Mouse (Mus musculus) cerebellum, postnatal 14 days (tissue): ENCODE results near the gene Wars.

Source experiments
- DNase-seq, 2 experiments: peaks; one replicate each; pipeline ENCODE4 v3.0.0; 2021; ENCODE audit warnings: mixed read lengths in 2 of 2

Gene Wars

GRCm38 (mm10) chr12:108893715-108894431 lies at the start of gene Wars:
Wars (minus strand) TSS chr12:108894174.
- peak; percentile 96 to 97 for DNase-seq

- DNase-seq: no peak
Measured at GRCm38 (mm10) chr12:108942203-108942923, 48.4 kb upstream of the Wars start.

GRCm38 (mm10) chr12:108941282-108941681 lies 47.3 kb upstream of the Wars start:
- DNase-seq: no peak

- DNase-seq: no peak
Measured at GRCm38 (mm10) chr12:108940255-108940654, 46.3 kb upstream of the Wars start.

- no peak for DNase-seq
Measured at GRCm38 (mm10) chr12:108939317-108939716, 45.3 kb upstream of the Wars start.

DNA sequence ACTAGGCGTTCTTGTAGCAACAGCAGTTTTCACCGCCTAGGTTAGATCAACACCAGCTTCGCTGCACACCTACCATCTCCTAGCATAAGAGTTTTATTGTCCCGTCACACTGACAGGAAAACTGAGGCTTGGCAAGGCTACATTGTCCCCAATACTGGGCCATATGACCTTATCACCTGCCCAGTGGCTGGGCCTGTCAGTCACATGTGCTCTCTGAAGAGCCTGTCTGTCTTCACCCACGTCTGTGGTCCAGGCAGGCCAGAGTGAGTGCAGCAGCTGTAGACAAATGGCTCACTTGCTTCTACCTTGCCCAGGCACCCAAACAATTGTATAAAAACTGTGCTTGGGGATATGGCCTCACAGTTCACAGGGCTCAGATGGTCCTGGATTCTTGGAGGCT lies 44.9 kb upstream of the Wars start:
- DNase-seq: no peak

- no peak for DNase-seq
Measured at GRCm38 (mm10) chr12:108937506-108937905, 43.5 kb upstream of the Wars start.

DNA sequence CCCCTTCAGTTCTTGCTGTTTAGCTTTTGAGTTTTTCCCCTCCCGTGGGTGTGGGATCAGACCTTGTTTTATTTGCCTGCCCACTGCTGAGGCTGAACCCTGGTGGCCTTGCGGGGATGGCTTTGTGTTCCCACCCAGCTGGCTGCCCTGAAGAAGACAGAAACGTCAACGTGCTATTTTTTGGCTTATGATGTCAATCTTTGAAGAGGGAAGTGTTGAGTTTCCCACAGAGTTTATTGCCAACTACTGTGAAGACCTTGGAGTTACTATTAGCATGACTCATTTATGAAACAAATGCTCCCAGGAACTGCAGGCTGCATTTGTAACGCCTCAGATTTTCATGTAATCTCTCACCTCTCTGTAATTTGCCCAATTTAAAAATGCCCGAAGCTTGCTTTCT lies 42.9 kb upstream of the Wars start:
- DNase-seq: no peak

- DNase-seq: no peak
Measured at GRCm38 (mm10) chr12:108934231-108934630, 40.3 kb upstream of the Wars start.

GRCm38 (mm10) chr12:108932113-108932512 lies 38.1 kb upstream of the Wars start:
- DNase-seq: no peak

DNA sequence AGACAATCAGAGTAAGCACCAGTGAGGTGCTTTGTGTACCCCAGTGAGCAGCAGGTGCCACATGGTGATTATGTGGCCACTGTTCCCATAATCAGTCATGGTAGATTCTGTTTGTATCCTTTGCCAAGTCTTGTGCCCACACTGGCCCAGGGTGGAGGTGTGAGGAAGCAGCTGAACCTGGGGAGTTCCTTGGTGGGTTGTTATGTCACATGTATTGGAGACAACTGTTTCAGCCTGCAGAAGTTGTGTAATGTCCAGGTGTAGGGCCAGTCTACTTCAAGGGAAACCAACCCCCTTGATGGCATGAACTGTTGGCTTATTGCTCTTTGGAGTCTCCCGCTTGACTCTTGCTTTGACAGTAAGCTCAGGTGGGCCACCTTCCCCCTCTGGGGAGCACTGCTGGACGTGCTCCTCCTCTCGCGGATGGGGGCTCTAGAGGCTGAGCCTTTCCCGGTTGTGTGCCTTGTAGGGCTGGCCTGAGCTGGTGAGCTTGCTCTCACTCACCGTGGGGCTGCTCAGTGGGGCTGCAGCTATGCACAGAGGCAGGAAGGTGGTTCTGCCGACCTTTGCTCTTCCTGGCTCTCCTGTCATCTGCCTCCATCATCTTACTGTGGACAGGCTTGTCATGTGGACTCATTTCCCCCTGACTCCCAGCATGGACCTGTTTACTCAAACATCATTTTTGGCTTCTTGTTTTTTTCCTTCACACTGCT lies 37.5 kb upstream of the Wars start:
- no peak for DNase-seq

- DNase-seq: no peak
Measured at GRCm38 (mm10) chr12:108929475-108929874, 35.5 kb upstream of the Wars start.

DNA sequence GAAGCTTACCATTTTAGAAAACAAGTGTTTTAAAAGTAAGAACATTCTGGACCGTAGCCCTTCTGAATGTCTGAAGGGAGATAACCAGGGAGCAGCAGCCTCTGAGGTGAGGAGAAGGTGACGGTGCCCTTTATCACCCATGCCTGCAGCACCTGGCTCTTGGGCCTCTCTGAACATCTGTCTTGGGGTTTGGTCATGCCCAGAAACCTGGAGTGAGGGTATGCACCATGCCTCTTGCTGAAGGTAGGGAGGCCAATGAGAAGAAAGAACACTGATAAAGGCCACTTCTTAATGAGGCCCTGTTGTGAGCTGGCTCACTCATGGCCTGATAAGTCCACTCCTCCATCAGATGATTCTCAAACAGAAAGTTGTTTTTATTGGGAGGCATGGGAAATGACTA lies 34.3 kb upstream of the Wars start:
- no peak for DNase-seq

- no peak for DNase-seq
Measured at GRCm38 (mm10) chr12:108926606-108927111, 32.7 kb upstream of the Wars start.

- no peak for DNase-seq
Measured at GRCm38 (mm10) chr12:108918753-108919152, 24.8 kb upstream of the Wars start.

GRCm38 (mm10) chr12:108917509-108917908 lies 23.5 kb upstream of the Wars start:
- DNase-seq: no peak

DNA sequence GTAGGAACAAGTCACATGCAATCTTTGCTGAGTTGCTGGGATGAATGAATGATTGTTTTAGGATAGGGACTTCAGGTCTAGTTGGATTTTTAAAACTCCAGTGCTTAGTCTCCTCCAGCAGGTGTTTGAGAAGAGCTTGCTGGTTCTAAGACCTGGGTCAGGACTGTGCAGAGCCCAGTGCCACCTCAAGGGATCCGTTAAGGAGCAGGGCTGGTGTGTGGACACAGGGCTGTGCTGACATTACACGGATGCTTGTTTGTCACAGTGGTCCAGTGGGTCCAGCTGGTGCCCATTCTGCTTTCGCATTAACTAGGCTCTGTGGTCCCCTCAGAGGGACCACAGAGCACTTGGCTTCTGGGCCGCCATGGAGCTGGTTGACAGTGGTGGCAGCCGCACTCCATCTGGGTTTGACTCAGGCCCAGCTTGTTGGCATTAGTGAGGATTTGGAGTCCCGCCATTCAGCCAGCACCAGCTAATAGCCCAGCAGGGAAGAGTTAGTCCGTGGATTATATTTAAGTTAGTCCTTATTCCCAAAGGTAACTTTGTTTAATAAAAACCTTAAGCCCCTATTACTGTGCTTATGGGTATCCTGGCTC lies 22.6 kb upstream of the Wars start:
- DNase-seq: peak; percentile 66 to 73

GRCm38 (mm10) chr12:108915893-108916292 lies 21.9 kb upstream of the Wars start:
- DNase-seq: peak in 1 of 2 experiments; percentile 25

DNA sequence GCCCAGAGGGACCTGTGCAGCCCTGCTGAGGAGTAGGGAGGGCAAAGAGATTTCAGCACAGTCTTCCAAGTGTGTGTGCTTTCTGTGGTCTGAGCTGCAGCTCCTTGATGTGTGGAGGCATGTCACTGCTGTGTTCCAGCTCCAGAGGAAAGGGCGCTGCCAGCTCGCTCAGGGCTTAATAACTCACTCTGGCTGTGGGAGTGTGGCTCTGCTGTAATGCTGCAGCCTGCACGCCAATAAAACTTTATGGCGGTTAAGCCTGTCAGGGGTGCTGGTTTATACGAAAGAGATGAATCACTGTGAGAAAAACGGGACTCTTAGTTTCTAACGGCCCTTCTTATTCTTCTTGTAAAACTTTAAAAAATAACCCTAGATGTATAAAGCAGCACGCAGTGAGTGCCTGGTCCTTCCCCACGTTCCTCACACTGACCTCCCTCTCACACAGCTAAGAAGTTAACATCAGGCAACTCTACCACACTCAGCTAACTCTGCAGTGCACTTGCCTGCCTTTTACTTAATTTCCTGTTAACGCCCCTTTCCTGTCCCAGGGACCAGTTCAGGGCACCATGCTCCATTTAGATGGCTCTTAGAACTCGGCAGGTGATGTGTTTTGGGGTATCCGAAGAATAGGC lies 20.9 kb upstream of the Wars start:
- DNase-seq: no peak

DNA sequence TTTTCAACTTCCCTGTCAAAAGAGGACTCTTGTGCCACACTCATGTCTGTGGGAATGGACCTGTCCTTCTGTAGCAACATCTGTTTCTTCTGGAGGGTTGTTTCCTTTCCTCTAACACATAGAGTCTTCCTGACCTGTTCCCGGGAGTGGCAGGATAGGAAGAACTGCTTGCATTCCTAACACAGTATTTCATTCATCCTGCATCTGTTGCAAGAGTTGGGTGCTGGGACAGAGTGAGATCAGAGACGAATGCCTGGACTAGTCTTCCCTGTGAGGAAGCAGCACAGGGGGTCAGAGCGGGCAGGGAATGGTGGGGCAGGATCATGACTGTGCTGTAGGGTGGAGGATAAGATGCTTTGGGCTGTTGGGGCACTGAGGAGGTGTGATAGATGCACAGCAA lies 20.2 kb upstream of the Wars start:
- DNase-seq: no peak

DNA sequence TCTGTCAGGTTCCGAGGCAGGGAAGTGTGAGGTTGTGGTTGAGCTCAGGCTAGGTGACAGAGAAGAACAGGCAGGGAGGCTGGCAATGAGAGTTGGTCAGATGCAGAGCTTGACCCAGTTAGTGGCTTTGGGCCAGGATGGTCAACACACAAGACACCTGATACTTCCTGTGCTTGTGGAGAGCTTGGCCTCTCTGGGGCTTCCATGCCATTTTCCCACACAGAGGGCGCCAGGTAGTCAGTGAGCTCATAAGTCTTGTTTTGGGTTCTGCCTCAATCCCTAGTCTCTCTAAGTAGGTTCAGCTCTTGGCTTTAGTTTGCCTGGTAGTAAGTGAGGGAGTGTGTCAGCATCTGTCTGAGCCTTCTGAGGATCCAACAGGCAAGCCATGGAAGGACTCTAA lies 18.5 kb upstream of the Wars start:
- no peak for DNase-seq

GRCm38 (mm10) chr12:108909846-108910433 lies 16.0 kb upstream of the Wars start:
- no peak for DNase-seq
